ENCODE assay signal across 8 mouse cellular contexts in the genomic region with DNA sequence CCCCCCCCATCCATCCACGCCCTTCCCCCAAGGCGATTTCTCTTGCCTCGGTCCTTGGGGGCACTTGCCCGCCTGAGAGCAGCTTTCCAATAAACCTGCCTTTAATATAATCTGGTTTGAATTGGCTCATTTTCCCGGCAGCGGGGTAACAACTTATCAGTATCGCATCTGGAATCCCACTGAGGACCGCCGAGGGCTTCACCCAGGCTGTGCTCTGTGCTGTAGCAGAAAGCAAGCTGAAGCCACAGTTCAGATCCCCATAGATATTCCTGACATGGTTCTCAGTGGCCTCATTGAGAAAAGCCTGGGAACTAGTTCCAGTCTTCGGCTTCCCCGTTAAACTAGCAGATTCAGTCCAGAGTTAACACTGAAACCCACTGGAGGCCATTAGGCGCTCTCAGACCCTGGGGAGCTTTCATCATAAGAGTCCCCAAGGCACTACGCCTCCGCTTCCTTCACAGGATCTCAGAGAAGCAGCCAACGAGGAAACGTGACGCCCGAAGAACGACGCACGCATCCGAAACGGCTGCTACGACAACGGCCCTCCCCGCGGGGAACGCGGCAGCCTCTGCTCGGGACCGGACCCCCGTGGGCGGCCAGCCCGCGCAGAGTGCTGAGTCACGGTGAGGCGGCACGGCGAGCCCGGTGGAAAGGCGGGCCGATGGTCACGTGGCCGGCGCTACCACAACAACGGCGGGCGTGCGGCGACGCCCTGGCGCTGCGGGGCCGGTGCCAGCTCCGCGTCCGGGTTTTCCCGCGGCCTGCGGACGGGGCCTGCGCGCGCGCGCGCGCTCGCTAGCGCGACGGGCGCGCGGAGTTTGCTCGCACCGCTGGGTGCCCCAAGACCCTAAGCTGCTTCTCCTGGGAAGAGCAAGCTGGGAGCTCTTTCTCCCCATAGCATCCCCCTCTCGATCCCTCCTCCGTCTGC. TPM values are rescaled to one million over a fixed set of nuclear protein-coding genes. Genes with fewer than 3 reads are reported as not detected.
DNase-seq lines count a peak whose midpoint lies in the region; ATAC-seq lines count a peak whose summit lies in the region.

No protein-coding gene starts in this region.

- WGBS in intestine, embryonic 14.5 days: under 1% methylated on average over 71 of the region's 79 CpGs

- no peaks in the 10 kb centered on the region for H3K9me3 ChIP-seq in intestine, embryonic 14.5 days (ENCODE audit: control insufficient read depth, low read length)

- peak overlapping the region; percentile 56 for H3K9ac ChIP-seq in intestine, embryonic 14.5 days (ENCODE audit: low read length)

- H3K36me3 ChIP-seq in intestine, embryonic 14.5 days (ENCODE audit: control insufficient read depth, insufficient read depth, low read length): no peaks in the 10 kb centered on the region

- peaks cover 9% of the 10 kb centered on the region for H3K4me1 ChIP-seq in intestine, embryonic 14.5 days (replicated peaks; ENCODE audit: control insufficient read depth, insufficient read depth, low read length)

- peak; percentile 93 to 96 for DNase-seq in adrenal gland, adult 18-20 months (ENCODE audit: low spot score in 2 of 2)
- DNase-seq in embryo, embryonic 10.5 days (ENCODE audit: low spot score): peak; percentile 90
- DNase-seq in gastrocnemius, postnatal 14 days: peak; percentile 94
- peak; percentile 94 for DNase-seq in intestine, embryonic 14.5 days (ENCODE audit: low spot score)
- DNase-seq in left cerebral cortex, postnatal 14 days (ENCODE audit: low spot score in 2 of 2): peak; percentile 97
- peak; percentile 97 for DNase-seq in right cerebral cortex, postnatal 14 days
- DNase-seq in urinary bladder, postnatal 25 days (ENCODE audit: low spot score): peak; percentile 94

- ATAC-seq in intestine, embryonic 14.5 days (replicated peaks; ENCODE audit: low FRiP score, low TSS enrichment, low read depth): peak; percentile 82
- peak; percentile 74 for ATAC-seq in megakaryocyte-erythroid progenitor cell, adult 5-6 weeks (replicated peaks; ENCODE audit: low FRiP score, low TSS enrichment, poor library complexity, severe bottlenecking)

- peak overlapping the region; percentile 61 for H3K4me3 ChIP-seq in intestine, embryonic 14.5 days (ENCODE audit: low read depth, low read length)

- peak overlapping the region; percentile 80 for H3K27ac ChIP-seq in intestine, embryonic 14.5 days (ENCODE audit: low read depth)

- intact Hi-C loops in gastrocnemius, postnatal 14 days (cut with DNase I; ENCODE audit: low total_unique reads): no loop called here
- intact Hi-C loops in left cerebral cortex, postnatal 14 days (cut with DNase I): loop anchor here (5.0 kb wide), 1 partner anchor 93 kb away; no protein-coding TSS in a partner anchor

- no peaks in the 10 kb centered on the region for H3K27me3 ChIP-seq in intestine, embryonic 14.5 days (replicated peaks; ENCODE audit: control insufficient read depth, insufficient read depth, low read length)

- peak overlapping the region; percentile 86 for H3K4me2 ChIP-seq in intestine, embryonic 14.5 days (ENCODE audit: low read length)

RNA-seq across cellular contexts. Expression of gene Gclc, which starts 3.9 kb away (rescaled TPM):
- 10 to 100 TPM; 38.1 to 50.8 TPM for total RNA-seq in adrenal gland, adult 18-20 months (2021)
- 1 to 10 TPM; 4.3 to 5.0 TPM for total RNA-seq in gastrocnemius, postnatal 14 days (2021)
- 15.3 and 16.4 TPM in 2 replicates for polyA plus RNA-seq in intestine, embryonic 14.5 days (2014; fragmentation: Nextera tagmentation; extraction: Ambion mirVana)
- 10 to 100 TPM; 35.1 to 36.3 TPM for total RNA-seq in left cerebral cortex, postnatal 14 days (2021)
- 73.3 and 88.4 TPM in 2 replicates for total RNA-seq in megakaryocyte-erythroid progenitor cell, adult 5-6 weeks (2014; fragmentation: Nextera tagmentation)
- total RNA-seq in megakaryocyte-erythroid progenitor cell, adult 5-6 weeks (2017): 74.4 and 85.9 TPM in 2 replicates

Comparison
In these comparisons a context has a peak if more than half of its experiments do, and no peak if none do; other contexts are left out.
1. Peak in every context shown above with its lines: DNase-seq, ATAC-seq, H3K4me3 ChIP-seq and H3K27ac ChIP-seq.
2. RNA of gene Gclc, which starts 3.9 kb away (total RNA-seq): 73.3 to 88.4 TPM in megakaryocyte-erythroid progenitor cell, adult 5-6 weeks, 38.1 to 50.8 TPM in adrenal gland, adult 18-20 months and 35.1 to 36.3 TPM in left cerebral cortex, postnatal 14 days; 4.3 to 5.0 TPM in gastrocnemius, postnatal 14 days; every median in the first group is over 4 times any median in the second.